Mouse (Mus musculus): ENCODE data around the gene Kcnj2.

Gene Kcnj2

DNA sequence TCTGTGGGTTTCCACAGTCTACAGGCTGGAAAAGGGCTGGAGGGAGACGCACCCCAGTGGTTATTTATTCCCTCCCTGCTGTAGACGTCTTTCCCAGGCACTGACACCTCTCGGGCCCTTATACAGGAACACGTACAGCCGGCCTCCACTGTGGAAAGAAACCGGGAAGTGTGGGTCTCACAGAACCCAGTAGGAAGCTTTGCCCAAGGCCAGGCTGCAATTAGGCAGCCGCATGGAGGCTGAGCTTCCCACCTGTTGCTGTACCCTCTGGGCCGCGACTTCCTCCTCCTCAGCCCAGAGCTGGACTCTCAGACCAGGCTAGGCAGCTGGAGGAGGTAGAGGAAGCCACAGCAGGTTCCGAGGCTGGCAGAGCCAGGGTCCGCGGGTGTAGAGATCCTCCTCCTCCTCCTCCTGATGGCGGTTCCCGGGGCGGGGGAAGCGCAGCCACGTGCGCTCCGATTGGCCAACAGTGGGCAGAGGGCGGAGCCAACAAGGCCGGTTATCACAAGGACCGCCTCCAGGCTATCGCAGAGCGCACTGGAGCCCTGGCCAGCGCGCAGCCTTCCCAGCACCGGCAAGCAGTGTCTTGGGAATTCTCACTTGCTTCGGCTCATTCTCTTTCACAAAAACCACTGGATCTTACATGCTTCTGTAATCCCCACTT lies at the start of gene Kcnj2:
Gene Kcnj2, plus strand, starts transcription at position 530 of the 664 bp plus-strand sequence.
- peak; percentile 100 for DNase-seq

GRCm38 (mm10) chr11:111016206-111016605 lies 49.8 kb upstream of the Kcnj2 start:
- peak; percentile 29 for DNase-seq

- no peak for DNase-seq
Observed at GRCm38 (mm10) chr11:111020211-111020610, 45.8 kb upstream of the Kcnj2 start.

- no peak for DNase-seq
Observed at GRCm38 (mm10) chr11:111022681-111023281, 43.2 kb upstream of the Kcnj2 start.

- DNase-seq = no peak
Observed at GRCm38 (mm10) chr11:111042175-111042574, 23.8 kb upstream of the Kcnj2 start.

DNA sequence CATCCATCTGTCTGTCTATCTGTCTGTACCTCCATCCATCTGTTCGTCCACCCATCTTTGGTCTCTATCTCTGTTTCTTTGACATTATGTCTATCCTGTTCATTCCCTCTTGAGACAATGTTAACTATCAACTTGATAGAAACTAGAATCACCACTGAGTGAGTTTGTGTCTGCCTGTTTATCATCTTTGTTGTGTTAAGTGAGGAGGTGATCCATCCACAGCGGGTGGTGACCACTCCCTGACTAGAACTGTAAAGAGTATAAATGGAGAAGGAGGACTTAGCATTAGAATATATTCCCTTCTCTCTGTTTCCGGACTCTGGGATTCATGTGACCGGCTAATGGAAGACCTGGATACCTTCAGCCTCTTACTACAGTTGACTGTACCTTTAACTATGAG lies 22.7 kb upstream of the Kcnj2 start:
- DNase-seq = no peak

DNA sequence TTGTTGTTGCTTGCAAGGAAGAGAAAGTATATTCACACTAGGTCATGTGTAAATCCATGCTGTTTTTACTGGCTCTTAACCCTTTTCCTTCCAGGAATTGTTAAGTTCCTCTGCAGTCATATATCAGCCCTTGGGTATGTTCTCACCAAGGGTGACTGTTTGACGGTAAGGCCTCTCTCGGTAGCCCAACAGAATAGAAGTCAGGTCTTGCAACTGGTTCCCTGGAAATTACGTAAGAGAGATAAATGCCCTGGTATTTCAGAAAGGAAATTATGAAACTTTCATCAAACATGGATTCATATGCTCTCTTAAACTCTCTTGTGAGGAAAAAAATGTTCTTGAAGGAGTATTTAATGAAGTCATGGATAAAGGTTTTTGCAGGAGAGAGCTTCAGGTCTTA lies 11.7 kb upstream of the Kcnj2 start:
- no peak for DNase-seq

DNA sequence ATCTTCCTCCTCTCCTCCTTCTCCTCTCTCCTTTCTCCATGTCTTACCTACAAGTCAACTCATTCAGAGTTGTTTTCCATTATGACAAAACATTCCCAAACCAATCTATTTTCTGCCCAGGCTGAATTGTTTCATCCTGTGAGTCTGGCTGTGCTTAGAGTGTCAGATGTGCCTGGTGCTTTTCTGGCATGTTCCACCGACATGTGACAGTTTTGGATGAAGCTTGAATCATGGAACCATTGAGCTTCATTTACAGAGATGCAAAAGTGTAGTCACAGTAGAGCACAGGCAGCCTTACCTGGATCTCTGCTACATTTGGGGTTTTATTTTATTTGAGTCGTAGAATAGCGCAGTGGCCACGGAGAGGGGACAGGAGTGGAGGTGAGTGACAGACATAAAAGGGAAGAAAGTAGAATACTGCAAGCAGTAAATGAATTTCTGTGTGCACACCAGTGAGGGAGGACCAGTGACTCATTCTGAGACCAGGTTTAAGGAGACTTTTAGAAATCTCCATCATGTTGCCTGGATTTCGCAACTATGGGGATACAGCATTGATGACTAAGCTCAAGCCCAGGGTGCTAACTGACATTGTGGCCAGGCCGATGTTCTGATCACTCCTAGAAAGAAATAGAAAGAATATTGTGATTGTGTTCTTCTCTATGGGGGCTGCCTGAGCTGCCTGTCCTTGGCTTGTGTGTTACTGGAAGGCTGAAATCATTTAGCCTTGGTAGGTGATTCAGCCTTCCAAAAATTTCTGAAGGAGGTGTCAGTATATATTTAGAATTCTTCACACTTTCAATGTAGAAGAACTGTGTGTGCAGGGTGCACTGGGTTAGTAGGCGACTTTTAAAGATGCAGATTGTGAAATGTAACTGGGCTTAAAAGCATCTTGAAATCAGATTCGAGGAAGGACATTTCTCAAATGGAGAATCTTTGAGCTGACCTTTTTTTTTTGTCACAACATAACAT lies 10.8 kb upstream of the Kcnj2 start:
- no peak for DNase-seq

GRCm38 (mm10) chr11:111056030-111056429 lies 9.9 kb upstream of the Kcnj2 start:
- DNase-seq = no peak

- DNase-seq = no peak
Observed at GRCm38 (mm10) chr11:111057435-111057834, 8.5 kb upstream of the Kcnj2 start.

DNA sequence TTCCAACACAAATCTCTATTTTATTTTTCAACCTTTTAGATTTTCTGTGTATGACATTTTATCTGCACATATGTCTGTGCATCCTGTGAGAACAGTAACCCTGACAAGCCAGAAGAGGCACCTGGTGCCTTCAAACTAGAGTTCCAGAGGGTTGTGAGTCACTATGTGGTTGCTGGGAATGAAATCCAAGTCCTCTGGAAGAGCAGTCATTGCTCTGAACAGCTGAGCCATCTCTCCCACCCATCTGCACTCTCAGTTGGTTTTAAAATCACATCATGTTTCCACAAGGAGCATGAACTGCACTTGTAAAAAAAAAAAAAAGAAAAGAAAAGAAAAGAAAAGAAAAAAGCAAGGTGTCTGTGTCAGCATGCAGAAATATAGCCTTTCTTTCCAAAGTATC lies 6.5 kb upstream of the Kcnj2 start:
- no peak for DNase-seq

GRCm38 (mm10) chr11:111060216-111060615 lies 5.7 kb upstream of the Kcnj2 start:
- DNase-seq = no peak

GRCm38 (mm10) chr11:111064751-111065527 lies 1.0 kb upstream of the Kcnj2 start:
- DNase-seq = peak; percentile 90

DNA sequence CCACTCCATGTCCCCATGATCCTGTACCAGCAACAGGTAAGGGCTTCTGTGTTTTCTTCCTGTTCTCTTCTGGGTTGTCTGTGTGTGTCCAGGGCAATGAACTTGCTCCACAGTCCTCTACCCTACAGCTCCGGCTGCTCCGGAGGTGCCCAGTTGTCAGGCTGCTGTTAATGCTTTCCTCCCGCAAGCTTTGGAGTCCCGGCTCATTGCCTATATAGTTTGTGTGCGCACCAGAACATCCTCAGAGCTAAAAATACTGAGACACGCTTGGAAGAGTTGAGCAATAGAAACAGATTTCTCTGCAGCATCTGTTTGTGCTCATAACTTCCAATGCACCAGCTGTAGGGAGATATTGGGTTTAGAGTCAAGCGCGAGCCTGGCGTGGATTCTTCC lies 331 bp downstream of the Kcnj2 start:
- peak; percentile 95 for DNase-seq

DNA sequence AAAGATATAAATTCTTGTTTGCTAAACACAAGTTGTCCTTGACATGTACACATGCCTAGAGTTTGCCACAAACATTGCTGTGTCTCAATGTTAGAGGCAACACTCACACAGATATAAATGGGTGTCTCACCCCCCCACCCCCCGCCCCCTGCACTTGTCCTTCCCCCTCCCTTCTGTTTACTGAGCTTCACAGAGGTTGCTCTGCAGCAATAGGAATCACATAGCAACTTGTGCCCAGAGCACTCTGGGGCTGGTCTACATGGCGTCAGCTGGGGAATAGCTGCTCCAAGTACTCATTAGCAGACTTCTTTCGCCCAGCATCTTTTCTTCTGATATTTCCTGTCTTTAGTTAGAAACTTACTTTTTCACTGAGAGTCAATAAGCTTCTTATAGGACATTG lies 1.8 kb downstream of the Kcnj2 start:
- no peak for DNase-seq

DNA sequence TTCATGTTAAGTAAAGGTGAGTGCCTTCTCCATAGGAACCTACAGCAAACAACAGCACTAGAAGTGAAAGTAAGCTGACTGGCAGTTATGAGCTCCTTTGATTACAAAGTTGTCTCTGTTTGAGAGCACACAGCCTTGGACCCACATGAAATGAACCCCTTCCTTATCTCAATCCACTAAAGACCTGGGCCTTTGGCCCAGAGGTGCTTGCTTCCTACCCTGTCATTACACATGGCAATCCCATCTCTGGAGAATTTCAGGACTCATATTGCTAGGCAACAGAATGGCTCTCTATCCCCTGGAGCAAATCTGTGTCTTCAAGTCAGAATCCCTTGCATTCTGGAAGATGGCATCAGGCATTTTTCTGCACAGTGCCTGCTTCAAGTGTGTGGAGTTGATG lies 4.5 kb downstream of the Kcnj2 start:
- DNase-seq = peak; percentile 93

- no peak for DNase-seq
Observed at GRCm38 (mm10) chr11:111074131-111074530, 8.2 kb downstream of the Kcnj2 start.

DNA sequence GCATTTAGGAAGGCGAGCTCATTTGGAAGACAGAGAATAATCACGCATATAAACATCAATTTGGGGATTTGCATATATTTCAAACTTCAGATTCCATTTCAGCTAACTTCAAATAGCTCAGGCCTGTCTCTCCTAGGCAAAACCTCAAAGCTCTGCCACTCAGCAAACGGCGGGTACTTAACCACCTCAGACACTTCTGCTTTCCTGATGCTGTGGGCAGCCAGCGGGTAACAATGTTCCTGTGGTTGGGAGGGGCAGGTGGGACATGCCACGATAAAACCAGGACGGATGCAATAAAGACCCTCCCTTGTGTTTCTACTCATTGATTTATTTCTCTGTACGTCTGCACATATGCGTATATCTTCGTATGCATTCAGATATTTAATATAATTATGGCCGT lies 12.1 kb downstream of the Kcnj2 start:
- no peak for DNase-seq

GRCm38 (mm10) chr11:111083009-111083408 lies 17.0 kb downstream of the Kcnj2 start:
- DNase-seq = no peak

DNA sequence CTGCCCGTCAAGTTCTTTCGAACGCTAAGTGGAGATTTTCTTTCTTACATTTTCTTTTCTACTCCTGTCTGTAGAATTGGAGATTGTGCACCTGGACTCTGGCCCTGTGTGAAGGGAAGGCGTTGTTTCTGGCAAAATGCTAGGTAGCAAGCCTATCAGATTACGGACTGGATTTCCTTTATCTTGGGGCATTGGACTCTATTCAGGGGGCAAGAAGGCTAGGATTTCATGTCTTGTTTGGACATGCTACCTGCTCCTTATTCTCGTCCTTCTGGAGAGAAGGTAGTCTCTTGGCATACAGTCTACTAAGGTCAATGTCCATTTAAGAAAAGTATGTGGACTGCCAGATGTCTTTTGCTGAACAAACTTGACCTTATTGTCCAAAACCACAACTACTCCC lies 21.0 kb downstream of the Kcnj2 start:
- peak; percentile 65 for DNase-seq

DNA sequence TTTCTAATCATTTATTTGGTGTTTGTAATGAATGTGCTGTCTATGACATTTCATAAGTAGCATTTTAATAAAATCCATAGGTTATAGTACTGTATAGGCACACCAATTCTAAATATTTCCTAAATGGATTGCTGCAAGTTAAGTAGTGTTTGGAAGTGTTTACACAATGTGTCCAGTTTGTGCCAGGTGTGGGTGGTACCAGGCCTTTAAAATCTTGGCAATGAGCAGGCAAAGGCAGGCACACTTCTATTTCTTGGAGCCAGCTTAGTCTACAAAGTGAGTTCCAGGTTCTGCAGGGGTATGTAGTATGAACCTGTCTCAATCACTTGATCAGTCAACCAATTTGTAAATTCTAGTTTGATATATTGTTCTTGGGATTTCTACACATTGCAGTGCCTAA lies 22.3 kb downstream of the Kcnj2 start:
- DNase-seq = peak; percentile 37

DNA sequence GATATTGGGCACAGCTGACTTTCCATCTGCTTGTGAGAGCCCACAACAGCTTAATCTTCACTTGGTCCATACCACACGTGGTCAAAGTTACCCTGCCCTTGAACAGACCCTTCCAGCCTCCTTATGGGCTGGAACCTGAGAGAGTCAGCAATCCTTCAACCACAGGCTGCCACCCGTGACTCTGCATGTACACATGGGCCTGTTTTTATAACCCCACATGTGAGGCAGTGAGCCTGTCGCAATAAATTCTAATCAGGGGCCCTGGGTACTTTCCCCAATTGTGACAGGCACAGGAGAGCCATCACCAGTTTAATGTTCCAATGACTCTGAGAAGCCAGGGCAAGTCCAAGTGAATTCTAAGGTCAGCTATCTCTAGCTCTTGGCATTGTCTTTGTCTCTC lies 22.8 kb downstream of the Kcnj2 start:
- peak; percentile 84 for DNase-seq

DNA sequence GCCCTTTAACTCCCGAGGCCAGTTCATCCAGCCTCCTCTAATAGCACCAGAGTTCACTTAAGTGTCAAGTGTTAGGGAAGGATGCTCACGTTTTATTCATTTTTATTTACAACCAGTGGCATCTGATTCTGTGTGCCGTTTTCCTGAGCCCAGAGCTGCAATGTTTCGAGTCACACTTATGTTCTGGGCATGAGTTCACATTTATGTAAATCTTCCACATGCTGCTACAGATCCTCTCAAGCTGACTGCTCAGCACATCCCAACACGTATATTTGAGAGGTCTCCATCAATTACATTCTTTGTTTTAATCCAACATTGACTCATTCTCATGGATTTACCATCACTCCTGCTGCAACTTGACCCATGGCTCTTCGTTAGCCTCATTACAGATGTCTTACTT lies 25.2 kb downstream of the Kcnj2 start:
- DNase-seq = peak; percentile 34

All from heart, adult 11 months (tissue).